Mouse (Mus musculus): ENCODE measurements around the gene Paqr8.
A peak's percentile ranks its signal among the peaks of the same experiment; 100 is the strongest.

The Paqr8 gene

DNA sequence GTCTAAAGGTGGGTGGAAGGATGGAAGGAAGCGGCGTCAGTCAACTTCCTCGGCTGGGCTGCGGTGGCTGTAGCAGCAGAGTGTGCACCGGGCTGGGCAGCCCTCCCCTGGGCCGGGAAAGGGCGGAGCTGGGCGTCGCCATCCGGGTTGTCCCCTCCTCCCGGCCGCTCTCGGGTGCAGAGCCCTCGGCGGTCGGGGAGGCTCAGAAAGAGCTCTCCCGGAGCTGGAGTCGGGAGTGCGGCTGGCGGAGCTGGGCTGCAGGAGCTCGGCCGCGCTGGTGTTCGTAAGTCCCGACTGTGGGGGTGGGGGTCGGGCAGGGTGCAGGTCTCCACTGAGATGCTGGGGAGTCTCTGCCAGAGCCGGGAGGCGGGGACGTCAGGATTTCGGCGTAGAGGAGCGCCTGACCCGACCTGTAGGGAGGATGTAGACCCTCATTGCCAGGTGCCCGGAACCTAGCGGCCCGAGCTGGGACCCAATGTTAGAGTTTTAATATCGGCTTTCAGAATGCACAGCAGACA, at the start of gene Paqr8:
Gene Paqr8, plus strand, starts transcription at position 203 of the 518 bp plus-strand sequence.
- peak; percentile 85 to 87 for DNase-seq (ENCODE audit: low spot score in 2 of 2)

DNA sequence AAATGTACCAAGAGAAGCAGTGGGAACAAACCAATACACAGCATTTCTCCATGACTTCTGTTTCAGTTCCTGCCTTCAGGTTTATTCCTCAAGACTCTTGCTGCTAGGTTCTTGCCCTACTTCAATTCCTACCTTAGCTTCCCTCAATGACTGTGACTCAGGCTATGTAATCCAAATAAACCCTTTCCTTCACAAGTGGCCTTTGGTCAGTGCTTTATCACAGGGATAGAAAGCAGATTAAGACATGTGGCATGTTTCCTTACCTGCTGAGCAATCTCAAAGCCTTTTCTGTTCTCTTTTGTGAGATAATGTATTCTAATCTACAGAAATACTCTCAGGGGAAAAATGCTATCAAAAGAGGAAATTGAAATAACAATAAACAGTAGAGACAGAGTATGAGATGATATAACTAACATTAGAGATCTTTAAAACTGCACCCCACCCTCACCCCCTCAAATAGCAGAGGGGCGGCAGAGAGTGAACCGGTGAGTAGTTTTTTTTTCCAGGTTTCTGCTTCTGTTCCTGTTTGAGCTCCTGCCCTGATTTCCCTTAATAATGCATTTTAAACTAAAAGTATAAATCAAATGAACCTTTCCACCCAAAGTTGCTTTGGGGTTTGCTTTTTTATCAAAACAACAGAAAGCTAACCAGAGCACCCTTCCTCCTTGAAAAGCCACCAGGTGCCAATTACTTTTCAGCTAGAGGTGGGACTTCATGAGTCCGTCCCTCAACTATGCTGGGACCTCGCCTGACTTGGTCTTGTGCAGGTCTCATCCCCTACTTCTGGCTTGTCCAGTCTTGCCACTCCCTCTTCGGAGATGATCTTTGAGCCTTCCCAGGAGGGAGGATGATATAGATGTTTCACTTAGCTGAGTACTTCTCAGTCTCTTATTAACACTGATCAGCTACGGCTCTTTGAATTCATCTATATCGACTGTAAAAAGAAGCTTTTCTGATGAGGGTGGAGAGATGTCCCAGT, 33.2 kb upstream of the Paqr8 start:
- DNase-seq (ENCODE audit: low spot score in 2 of 2) = no peak

DNA sequence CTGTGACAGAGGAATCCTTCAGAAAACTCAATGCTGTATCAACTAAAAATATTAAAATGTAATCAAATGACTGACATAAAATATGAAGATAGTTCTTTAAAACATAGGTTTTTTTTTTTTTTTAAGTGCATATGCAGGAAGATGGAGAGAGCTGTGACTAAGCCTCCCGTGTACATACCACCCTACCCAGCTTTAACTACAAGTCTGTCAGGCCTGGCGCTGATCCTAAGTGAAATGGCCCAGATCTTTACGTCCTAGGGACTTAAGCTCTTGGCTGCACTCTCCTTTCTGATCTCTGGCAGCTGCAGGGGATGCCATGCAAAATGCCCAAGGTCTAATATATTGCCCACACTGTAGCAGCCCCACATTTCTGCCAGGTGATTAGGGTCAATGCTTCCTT, 29.6 kb upstream of the Paqr8 start:
- no peak for DNase-seq (ENCODE audit: low spot score in 2 of 2)

DNA sequence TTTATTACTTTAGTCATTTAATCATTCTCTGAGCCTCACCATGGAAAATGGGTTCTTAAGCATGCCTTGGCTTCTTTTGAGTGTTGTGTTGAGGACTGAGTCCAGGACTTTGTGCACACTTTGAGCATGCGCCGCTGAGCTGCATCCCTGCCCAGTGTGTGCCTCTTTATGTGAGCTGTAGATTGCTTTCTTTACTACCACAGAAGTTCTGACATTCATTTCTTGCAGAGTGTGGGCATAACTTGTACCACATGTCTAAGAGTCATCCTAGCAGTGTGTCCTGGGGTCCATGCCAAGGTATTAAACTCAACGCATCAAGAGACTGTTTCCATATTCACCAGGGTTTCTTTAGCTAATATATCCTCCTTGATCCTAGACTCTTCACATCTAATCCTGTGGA, 28.5 kb upstream of the Paqr8 start:
- no peak for DNase-seq (ENCODE audit: low spot score in 2 of 2)

DNA sequence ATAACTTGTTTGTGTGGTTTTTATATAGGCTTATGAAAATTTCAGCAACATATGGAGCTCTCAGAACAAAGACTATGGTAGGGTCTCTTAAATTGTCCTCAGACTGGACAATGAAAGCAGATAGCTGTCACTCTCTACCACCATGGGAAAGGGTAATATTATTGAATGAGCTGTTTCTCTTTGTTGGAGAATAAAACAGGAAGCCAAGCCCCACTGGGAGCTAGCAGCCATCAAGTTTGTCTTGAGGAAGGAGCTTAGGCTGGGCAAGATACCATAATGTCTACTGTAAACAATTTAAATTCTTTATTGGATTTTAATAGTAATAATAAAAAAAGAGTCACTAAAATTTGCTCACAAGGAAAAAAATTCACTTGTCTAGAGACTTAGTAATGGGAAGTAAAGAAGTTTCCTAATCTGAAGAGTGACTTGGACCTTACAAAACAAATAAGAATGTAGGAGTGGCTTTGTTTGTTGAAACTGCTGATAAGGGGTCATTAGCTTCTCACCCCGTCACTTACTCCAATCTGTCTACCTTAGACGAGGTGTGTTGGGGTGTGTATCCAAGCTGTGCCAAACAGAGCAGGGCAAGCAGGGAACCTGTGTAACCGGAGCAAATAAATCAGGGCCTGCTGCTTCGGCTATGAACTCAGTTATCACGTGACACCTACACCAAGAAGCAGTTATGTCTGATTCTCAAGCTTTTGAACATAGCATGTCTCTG, 26.8 kb upstream of the Paqr8 start:
- no peak for DNase-seq (ENCODE audit: low spot score in 2 of 2)

DNA sequence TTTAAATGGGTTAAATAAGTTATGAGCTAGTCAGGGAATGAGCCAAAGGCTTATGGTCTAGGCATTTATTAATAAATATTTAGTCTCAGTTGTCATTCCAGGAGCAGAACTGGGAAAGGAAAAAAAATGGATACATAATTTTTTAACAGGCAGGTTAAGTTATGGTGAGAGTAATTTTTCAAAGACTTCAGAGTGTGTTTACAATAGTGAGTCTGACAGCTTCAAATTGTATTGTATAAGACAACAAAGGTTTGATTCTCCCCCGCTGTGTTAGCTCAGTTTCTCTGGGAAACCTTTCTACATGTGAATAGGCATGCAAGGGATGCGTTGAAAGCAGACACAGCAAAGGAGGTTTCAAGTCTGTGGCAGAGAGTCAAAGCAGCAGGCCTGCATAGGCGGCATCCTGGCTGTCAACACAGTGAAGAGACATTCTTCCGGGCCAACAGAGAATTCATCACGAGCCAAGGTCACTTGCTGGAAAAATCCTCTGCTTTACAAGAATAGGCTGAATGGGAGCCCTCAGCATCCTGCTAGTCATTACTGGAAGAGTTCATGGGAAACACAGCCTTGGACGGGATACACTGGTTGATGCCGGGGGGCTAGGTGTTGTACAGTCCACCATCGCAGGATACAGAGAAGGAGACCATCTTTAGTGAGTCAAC, 23.0 kb upstream of the Paqr8 start:
- no peak for DNase-seq (ENCODE audit: low spot score in 2 of 2)

DNA sequence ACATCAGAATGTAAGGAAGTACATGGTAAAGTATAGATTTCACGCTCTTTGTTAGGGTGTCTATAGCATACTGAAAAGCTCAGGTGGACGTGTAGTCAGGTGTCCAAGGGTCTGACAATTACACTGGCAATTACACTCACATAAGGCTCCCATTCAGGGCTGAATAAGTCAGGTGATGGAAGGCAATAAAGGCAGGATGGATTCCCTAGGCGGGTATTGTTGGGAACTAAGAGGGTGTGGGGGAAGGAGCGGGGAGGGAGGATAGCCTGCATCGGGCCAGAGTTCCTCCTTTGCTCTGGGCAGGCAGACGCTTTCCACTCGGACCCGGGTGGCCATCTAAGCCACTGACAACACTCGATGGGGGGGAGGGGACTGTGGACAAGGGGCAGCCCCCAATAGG, 22.4 kb upstream of the Paqr8 start:
- DNase-seq (ENCODE audit: low spot score in 2 of 2) = no peak

DNA sequence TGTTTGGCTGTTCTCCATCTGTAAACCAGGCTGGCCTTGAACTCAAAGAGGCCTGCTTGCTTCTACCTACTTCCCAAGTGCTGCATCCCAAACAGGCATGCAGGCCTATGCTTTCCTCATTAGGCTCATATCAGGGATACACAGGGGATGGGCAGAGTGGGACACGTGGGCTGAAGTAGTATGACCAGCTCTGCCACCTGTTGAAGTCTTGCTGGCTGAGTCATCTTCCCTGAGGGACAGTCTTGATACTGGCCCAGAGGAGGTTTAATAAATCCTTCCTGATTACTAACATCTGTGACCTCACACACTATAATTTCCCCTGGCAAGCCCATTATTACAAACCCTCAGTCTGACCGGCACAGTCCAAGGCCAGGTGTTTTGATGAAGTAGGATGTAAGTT, 19.5 kb upstream of the Paqr8 start:
- no peak for DNase-seq (ENCODE audit: low spot score in 2 of 2)

DNA sequence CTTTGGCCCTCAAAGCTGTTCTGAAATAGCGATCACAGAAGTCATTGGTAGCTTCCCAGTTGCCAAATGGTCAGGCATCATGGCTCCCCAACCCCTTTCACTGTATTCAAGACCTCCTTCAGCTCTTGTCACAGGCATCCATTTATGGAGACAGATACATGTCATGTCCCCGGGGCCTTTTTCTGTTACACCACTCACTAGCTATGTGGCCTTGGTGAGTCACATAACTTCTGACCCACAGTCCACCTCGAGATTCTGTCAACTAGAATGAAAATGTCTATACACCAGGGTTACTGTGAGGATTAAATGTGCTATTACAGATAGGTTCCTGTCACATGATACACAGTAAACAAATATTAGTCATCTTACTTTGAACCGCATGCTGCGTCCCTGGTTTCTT, 17.9 kb upstream of the Paqr8 start:
- no peak for DNase-seq (ENCODE audit: low spot score in 2 of 2)

DNA sequence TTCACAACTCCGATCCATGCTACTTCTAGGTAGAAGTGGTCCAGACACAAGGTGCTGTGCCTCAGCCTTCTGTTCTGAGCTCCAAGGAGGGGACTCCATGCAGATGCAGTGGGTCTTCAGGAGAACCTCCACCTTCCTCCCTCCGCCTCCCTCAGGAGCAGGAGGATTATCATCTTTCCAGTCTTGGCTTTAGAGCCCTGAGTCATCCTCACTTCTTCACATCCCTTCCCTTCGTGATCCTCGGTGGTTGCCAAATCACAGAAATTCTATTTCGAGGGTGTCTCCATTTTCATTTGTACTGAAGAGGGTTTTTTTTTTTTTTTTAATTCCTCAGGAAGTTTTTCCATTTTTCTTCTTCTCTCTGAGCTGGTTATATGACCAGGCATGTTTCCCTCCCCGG, 16.3 kb upstream of the Paqr8 start:
- DNase-seq (ENCODE audit: low spot score in 2 of 2) = peak in 1 of 2 experiments; percentile 32

DNA sequence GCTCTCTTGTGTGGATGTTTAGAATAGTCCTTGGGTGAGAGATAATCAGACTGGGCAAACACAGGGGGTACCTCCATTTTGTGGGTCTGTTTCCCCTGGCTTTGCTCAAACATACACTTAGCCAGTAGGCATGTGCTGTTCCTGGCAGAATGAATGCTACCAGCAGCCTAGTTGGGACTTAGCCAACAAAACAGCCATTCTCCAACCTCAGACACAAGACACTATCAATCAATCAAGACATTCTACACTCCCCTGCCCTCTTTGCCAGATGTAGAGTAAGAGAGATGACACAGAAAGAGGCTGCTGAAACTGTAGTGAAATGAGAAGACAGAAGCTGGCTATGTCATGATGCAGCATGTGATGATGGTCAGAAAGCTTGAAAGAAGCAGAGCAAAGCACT, 13.1 kb upstream of the Paqr8 start:
- DNase-seq (ENCODE audit: low spot score in 2 of 2) = no peak

DNA sequence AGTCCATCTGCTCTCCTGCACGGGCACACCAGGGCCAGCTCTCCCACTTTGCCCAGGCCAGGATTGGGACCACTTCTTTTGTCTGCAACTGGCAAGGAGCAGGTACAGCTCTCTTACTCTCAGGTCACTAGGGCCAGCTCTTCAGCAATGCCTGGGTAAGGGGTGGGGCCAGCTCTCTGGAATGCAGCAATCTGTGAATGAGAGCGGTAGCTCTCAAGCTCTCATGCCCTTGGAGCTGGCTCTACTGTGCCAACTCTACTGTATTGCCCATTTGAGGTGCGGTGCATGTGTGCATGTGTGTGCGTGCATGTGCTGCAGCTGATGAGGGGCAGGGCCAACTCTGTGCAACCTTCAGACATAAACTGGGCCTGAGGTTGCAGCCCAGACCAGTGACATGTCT, 11.0 kb upstream of the Paqr8 start:
- DNase-seq (ENCODE audit: low spot score in 2 of 2) = no peak

DNA sequence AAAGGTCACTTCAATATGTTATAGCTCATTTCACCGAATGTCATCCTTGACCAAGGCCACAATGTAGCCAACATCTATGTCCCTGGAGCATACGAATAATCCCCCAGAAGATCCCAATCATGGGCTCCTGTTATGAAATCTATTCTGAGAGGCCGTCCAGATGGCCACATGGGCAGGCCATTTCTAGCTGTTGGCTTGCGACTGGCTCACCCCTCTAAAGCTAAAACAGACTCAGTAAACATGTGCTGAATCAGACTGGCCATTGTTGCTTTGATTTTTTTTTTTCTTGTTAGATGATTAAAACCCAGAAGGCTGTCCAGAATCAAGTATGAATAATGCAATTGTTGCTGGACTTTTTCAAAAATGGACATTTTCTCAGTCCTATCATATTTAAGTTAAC, 7.3 kb upstream of the Paqr8 start:
- no peak for DNase-seq (ENCODE audit: low spot score in 2 of 2)

DNA sequence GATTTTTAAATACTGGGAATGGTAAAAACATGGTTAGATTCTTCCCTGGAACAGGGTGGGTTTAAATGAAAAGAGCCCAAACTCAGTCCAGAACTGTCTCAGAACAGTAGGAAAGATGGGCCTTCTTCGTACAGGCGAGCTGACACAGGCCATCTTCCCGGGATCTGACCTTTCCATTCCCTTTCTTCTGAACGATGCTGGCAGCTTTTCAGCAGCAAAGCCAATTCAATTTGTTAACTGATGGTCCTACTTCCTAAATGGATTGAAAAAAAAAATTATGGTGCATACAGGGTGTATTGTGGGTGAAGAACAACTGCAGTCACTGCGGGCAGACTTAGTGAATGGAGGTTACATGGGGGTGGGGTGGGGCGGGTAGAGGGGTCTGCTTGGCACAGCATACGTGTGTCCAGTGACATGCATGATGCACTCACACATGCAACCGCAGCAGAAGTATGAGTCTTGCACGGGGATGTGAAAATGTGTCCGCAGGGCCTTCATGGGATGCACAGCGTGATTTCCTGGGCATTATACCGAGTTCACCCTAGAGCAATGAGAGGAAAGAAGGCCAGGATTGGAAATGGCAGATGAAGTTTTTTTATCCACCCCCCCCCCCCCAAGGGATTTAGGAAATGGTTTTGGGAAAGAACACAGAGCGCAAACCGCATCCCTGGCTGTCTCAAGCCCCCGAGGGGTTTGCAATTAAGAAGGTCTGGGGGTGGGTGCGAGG, 566 bp upstream of the Paqr8 start:
- DNase-seq (ENCODE audit: low spot score in 2 of 2) = no peak

DNA sequence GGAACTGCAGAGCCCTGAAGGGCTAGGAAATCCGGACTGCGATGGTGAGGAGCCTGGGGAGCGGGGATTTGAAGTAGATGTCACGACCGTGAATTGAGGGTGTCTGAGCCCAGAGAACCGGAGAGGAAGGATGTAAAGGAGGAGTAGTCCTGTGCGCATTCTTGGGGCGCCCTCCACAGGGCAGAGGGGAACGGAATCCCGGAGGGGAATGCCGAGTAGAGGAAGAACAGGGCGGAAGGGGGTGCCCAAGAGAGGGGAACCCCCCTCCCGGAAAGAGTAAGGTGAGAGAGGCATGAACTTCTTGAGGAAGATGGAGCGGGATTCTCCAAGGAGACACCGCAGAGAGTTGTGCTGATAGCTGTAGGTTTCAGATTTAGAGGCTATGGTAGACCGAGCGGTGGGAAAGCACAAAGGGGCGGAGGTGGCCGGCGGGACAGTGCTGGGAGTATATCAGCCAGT, 564 bp downstream of the Paqr8 start:
- peak; percentile 75 to 76 for DNase-seq (ENCODE audit: low spot score in 2 of 2)

DNA sequence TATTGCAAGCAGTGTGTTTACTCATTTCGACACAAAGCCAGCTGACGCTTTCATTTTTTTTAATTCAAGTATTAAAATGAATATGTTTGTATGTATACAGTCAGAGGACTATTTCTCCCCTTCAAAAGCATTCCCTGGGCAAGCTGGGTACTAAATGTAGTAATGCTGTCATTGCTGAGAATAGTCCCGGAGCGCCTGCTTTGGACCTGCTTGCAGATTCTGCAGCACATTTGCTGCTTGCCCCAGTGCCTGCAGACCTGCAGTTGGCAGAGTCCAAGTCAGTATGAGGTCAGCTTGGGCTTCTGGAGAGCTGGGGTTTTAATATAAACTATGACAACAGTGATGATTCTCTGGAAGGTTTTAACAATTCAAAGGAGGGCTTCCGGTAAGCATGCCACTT, 2.7 kb downstream of the Paqr8 start:
- no peak for DNase-seq (ENCODE audit: low spot score in 2 of 2)

DNA sequence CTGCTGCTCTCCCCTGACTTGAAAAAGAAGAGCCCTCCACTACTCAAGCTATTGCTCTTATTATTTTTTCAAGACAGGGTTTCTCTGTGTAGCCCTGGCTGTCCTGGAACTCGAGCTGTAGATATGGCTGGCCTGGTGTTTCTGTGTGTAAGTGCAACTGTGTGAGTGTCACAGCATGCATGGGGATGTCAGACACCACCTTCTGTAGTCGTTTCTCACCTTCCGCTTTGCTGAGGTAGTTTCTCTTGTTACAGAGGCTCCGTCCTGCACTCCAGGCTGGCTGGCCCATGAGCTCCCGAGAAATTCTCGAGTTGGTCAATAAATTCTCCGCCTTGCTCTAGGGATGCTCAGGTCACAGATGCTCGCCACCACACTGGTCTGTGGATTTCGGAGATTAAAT, 8.0 kb downstream of the Paqr8 start:
- DNase-seq (ENCODE audit: low spot score in 2 of 2) = no peak

DNA sequence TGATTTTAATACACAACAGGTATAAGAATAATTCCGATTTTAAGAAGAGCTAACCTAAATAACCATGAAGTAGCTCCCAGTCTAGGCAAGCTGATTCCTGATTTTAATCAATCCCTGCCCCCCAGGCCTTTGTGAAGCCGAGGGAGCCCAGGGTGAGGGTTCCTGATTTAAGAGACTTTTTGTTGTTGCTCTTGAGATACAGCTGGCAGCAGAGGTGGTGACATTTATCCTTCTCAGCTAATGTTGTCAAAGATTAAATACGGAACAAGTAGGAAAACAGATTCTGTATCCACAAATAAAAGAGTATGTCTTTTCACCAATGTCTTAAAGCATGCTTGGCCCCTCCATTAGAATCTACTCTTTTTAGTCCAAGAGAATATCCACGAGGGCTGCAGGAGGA, 9.9 kb downstream of the Paqr8 start:
- no peak for DNase-seq (ENCODE audit: low spot score in 2 of 2)

DNA sequence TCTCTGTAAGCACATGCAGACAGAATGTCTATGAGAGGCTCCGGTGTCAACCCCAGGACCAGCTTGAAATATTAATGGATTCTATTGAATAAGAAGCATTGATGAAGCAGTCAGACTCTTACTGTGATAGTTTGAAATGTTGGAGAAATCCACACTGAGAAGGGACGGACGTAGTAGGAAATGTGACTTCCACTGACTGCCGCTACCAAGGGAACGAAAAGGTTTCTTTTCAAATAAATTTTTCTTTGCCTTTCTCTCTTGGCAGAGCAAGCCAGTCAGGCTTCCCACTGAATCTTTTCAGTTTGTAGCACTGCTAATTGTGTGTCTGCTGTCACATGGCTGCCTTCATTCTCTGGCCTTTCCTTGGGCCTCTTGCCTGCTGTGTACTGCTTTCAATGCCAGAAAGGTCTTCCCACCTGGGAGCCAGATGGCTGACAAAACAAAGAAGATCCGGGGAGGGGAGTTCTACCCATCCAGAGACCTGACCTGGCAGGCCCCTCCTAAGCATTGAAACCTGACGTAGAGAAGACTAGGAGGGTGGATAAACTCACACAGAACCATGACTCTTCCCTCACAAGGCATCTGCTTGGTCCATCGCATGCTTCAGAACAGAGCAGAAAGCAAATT, 15.2 kb downstream of the Paqr8 start:
- peak; percentile 65 to 79 for DNase-seq (ENCODE audit: low spot score in 2 of 2)

DNA sequence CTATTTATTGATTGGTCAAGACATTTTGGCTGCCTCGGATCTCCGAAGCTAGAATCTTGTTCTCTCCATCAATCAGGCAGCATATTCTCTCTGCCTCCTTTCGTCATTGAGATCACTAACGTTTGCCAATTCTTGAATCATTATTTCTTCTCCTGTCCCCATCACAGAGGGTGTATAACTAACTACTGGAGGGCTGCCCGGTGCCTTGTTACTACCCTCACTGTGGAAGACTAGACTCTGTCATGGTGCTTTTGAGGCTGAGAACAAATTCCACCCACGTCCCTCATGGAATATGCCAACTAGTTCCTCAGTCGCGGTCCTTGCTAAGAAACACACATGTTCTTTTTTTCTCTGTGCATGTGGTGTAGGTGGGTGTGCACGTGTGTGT, 15.7 kb downstream of the Paqr8 start:
- peak; percentile 83 to 90 for DNase-seq (ENCODE audit: low spot score in 2 of 2)

DNA sequence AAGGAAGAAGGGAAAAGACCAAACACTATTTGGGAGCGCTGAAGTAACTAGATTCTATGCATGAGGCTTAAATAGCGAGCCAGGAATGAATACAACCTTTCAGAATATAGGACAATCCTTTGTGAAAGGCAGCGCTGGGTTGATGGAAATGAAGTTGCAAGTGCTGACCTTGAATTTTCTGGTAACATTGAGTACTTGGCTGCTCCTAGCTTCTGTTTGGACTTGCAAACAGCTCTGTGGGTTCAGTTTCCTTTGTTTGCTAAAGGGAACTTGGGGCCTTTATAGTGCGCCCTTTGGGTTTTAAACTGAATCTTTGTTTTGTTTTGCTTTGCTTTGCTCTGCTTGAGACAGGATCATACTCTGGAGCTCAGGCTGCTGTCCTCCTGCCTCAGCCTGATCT, 18.1 kb downstream of the Paqr8 start:
- no peak for DNase-seq (ENCODE audit: low spot score in 2 of 2)

All from frontal cortex, postnatal 36 days (tissue).